Mouse (Mus musculus) neural tube, embryonic 11.5 days (tissue): ENCODE data around the gene Stn1. TPM values are rescaled to one million over a fixed set of nuclear protein-coding genes. Genes with fewer than 3 reads are reported as not detected.
A peak's percentile ranks its signal among the peaks of the same experiment; 100 is the strongest.

ENCODE experiments used
- ATAC-seq: fragments of 200-750 bp; cut with Nextera tagmentation; 2 replicates; pipeline ENCODE4 v1.8.0; 2017; ENCODE audit warnings: moderate number of reproducible peaks, mild to moderate bottlenecking, moderate TSS enrichment, moderate library complexity; ENCODE audit not compliant: insufficient read depth, low FRiP score, low TSS enrichment
- DNase-seq: peaks from one replicate; pipeline ENCODE4 v3.0.0-alpha.2; 2015; ENCODE audit warnings: low spot score
- H3K27ac ChIP-seq: fragments of 300-500 bp; sonication (generic); 2 replicates; pipeline ENCODE4 v1.5.1; 2014; ENCODE audit warnings: low read depth, mild to moderate bottlenecking, low read length
- H3K27me3 ChIP-seq: fragments of 300-500 bp; sonication (generic); 2 replicates; pipeline ENCODE4 v1.6.1; 2014; ENCODE audit warnings: mild to moderate bottlenecking, low read length, mixed read lengths; ENCODE audit not compliant: control insufficient read depth, insufficient read depth
- H3K36me3 ChIP-seq: fragments of 300-500 bp; sonication (generic); 2 replicates; pipeline ENCODE4 v1.6.1; 2014; ENCODE audit warnings: mild to moderate bottlenecking, low read length, moderate library complexity, mixed read lengths; ENCODE audit not compliant: control insufficient read depth, insufficient read depth
- H3K4me1 ChIP-seq: fragments of 300-500 bp; sonication (generic); 2 replicates; pipeline ENCODE4 v1.6.1; 2014; ENCODE audit warnings: low read length, mixed read lengths; ENCODE audit not compliant: control insufficient read depth, insufficient read depth
- H3K4me2 ChIP-seq: fragments of 300-500 bp; sonication (generic); 2 replicates; pipeline ENCODE4 v1.6.1; 2014; ENCODE audit warnings: low read depth, mild to moderate bottlenecking, moderate library complexity
- H3K4me3 ChIP-seq: fragments of 300-500 bp; sonication (generic); 2 replicates; pipeline ENCODE4 v1.5.1; 2014; ENCODE audit warnings: low read depth, low read length
- H3K9ac ChIP-seq: fragments of 300-500 bp; sonication (generic); 2 replicates; pipeline ENCODE4 v1.6.1; 2014; ENCODE audit warnings: mild to moderate bottlenecking, low read length
- H3K9me3 ChIP-seq: fragments of 300-500 bp; sonication (generic); 2 replicates; pipeline ENCODE4 v1.6.1; 2016; ENCODE audit warnings: low read length; ENCODE audit not compliant: control insufficient read depth
- WGBS: fragments of 180-500 bp; shearing (Covaris S2); extraction: QIAGEN DNeasy Blood & Tissue Kit; methylation state at CpG from one replicate; pipeline ENCODE4 v1.1.7; 2014; 5-methylcytosine and 5-hydroxymethylcytosine counted together
- polyA plus RNA-seq: library from polyadenylated mRNA; unstranded; fragments of >200 nt; fragmentation: Nextera tagmentation; extraction: Ambion mirVana; gene quantifications from 2 replicates; pipeline ENCODE4 v1.2.1, GENCODE M21; 2014

The Stn1 gene
- polyA plus RNA-seq, 1 experiment from 2014 or later = 56.7 TPM

- Histone ChIP-seq H3K36me3 (no peaks in the 10 kb centered on the region), H3K9ac (no peak overlapping the region), H3K9me3 (no peaks in the 10 kb centered on the region), H3K27ac (no peak overlapping the region), H3K4me1 (peaks cover 5% of the 10 kb centered on the region; the same call in 1 of the 2 replicates), H3K4me3 (no peak overlapping the region), H3K4me2 (no peak overlapping the region), H3K27me3 (no peaks in the 10 kb centered on the region)
- WGBS = 71% methylated on average over 5 of the region's 5 CpGs
- DNase-seq (no peak), ATAC-seq (no peak)
Observed at GRCm38 (mm10) chr19:47508771-47509281, 28.5 kb downstream of the Stn1 start.

DNA sequence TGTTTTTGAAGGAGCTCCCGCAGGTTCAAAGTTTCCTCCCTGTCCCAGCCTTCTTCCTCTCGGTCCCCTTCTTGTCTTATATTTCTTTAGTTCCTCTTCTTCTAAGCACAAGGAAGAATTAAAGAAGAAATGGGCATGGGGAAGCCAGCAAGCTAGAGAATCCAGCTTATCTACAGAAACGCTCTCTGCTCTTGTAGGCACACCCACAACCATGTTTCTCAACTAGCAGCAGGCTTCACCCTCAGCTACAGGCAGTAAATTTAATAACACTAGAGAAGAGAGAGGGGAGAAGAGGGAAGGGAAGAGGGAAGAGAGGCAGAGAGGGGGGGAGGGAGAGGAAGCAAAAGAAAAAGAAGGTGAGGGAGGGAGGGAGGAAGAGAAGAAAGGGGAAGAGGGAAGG lies 29.1 kb downstream of the Stn1 start:
- Histone ChIP-seq H3K27ac (no peak overlapping the region), H3K4me1 (peaks cover 5% of the 10 kb centered on the region; the same call in 1 of the 2 replicates), H3K36me3 (no peaks in the 10 kb centered on the region), H3K9ac (no peak overlapping the region; the same call in 1 of the 2 replicates), H3K27me3 (no peaks in the 10 kb centered on the region), H3K4me2 (no peak overlapping the region), H3K4me3 (no peak overlapping the region), H3K9me3 (no peaks in the 10 kb centered on the region)
- WGBS = 72% methylated on average over 3 of the region's 3 CpGs
- no peak for DNase-seq
- no peak for ATAC-seq

GRCm38 (mm10) chr19:47507128-47508121 lies 29.9 kb downstream of the Stn1 start:
- Histone ChIP-seq H3K9ac (no peak overlapping the region; the same call in 1 of the 2 replicates), H3K27me3 (no peaks in the 10 kb centered on the region), H3K4me1 (peaks cover 5% of the 10 kb centered on the region; the same call in 1 of the 2 replicates), H3K4me2 (no peak overlapping the region), H3K36me3 (no peaks in the 10 kb centered on the region), H3K4me3 (no peak overlapping the region), H3K27ac (no peak overlapping the region), H3K9me3 (no peaks in the 10 kb centered on the region)
- peak; percentile 49 for DNase-seq
- no peak for ATAC-seq
- WGBS = 66% methylated on average over 27 of the region's 27 CpGs

- ATAC-seq (no peak; the same call in 1 of the 2 replicates), DNase-seq (no peak)
- 61% methylated on average over 4 of the region's 4 CpGs for WGBS
- Histone ChIP-seq H3K9ac (no peak overlapping the region), H3K27ac (no peak overlapping the region), H3K4me2 (no peak overlapping the region), H3K36me3 (no peaks in the 10 kb centered on the region), H3K9me3 (no peaks in the 10 kb centered on the region), H3K4me3 (no peak overlapping the region), H3K27me3 (no peaks in the 10 kb centered on the region), H3K4me1 (no peaks in the 10 kb centered on the region)
Observed at GRCm38 (mm10) chr19:47503625-47504024, 33.7 kb downstream of the Stn1 start.

DNA sequence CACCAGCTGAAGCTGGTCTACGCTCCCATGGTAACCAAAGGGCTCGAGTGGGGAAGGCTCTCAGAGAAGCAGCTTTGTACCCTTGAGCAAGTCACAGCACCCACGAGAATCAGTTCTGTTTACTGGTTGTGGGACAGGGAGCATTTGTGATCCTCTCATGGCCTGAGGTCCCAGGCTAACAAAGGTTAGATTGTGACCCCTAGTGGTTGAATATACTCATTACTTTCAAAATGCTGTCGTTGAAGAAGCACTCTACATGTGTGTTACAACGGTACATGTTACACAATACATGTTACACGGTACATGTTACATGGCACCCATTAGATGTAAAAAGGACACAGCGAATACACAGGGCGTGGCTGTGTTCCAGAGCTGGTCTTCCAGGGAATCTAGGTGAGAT lies 34.7 kb downstream of the Stn1 start:
- Histone ChIP-seq H3K4me1 (no peaks in the 10 kb centered on the region), H3K9ac (no peak overlapping the region), H3K4me2 (no peak overlapping the region), H3K4me3 (no peak overlapping the region), H3K9me3 (no peaks in the 10 kb centered on the region), H3K27ac (no peak overlapping the region), H3K36me3 (no peaks in the 10 kb centered on the region), H3K27me3 (no peaks in the 10 kb centered on the region)
- DNase-seq (no peak), ATAC-seq (no peak)
- 77% methylated on average over 8 of the region's 8 CpGs for WGBS

DNA sequence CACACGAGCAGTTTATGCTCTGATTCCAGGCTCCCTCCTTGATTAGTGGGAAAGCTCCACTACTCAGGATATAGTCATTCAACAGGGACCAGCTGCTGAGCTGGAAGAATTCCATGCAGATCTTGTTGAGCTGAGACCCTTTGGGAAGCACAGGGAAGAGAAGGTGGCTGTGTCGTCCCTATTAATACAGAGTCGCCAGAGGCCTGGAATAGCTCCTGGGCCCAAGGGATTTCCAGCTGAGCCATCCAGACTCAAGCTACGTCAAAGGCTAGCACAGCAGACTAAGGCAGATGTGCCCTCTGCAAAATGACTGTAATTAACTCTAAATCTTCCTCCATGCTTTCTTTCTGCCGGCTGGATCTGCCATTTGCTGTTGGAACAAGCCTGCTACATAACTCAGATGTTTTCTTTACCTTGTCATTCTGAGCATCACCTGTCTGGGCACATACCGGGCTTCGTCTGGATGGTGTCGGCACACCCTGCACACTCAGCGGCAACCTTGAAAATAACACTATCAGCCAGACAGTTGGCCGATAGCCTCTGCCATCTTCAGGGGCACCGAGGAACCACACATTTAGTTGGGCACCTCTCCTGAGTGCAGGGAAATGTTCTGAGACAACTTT lies 36.8 kb downstream of the Stn1 start:
- no peak overlapping the region for H3K4me2 ChIP-seq
- 73% methylated on average over 11 of the region's 11 CpGs for WGBS
- H3K27ac ChIP-seq = no peak overlapping the region
- no peaks in the 10 kb centered on the region for H3K27me3 ChIP-seq
- H3K36me3 ChIP-seq = no peaks in the 10 kb centered on the region
- no peak for DNase-seq
- H3K4me3 ChIP-seq = no peak overlapping the region
- ATAC-seq = no peak
- no peaks in the 10 kb centered on the region for H3K4me1 ChIP-seq
- H3K9me3 ChIP-seq = no peaks in the 10 kb centered on the region
- no peak overlapping the region for H3K9ac ChIP-seq

DNA sequence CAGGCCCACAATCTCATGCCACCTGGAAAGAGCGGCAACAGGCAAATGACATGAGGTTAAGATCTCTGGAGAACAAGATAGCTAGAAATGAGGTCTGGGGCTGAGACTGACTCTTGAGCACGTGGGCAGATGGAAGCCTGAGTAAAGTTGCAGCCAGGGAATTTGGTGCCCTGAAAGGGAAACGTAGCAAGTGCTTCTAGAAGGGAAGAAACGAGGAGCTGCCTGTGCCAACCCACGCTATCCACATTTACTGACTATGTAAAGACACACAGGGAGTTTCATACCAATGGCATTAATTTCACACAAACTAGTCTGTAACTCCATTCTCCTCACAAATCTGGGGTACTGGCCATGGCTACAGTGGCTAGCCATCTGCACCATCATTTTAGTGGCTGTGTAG lies 37.5 kb downstream of the Stn1 start:
- Histone ChIP-seq H3K9me3 (no peaks in the 10 kb centered on the region), H3K4me3 (no peak overlapping the region), H3K4me1 (no peaks in the 10 kb centered on the region), H3K4me2 (no peak overlapping the region), H3K27ac (no peak overlapping the region), H3K27me3 (no peaks in the 10 kb centered on the region), H3K36me3 (no peaks in the 10 kb centered on the region), H3K9ac (no peak overlapping the region)
- no peak for ATAC-seq
- WGBS = 90% methylated on average over 5 of the region's 5 CpGs
- no peak for DNase-seq

DNA sequence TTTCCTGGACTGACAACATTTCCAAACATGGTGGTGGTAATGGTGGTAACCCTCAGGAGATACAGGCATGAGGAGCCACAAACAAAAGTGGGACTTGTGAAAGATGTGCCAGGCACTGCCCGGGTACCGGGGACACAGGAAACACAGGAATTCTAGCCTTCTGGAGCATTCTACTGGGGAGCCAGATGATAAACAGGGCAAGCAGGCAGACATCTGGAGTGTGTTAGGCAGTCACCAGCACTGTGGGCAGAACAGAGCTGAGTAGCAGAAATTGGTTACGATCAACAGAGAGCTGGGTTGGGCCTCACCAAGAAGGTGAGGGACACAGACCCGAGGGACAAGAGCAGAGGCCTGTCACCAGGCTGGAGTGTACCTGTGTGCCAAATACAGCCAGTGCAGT lies 38.4 kb downstream of the Stn1 start:
- Histone ChIP-seq H3K4me2 (no peak overlapping the region), H3K27ac (no peak overlapping the region), H3K4me1 (no peaks in the 10 kb centered on the region), H3K9ac (no peak overlapping the region), H3K36me3 (no peaks in the 10 kb centered on the region), H3K9me3 (no peaks in the 10 kb centered on the region), H3K4me3 (no peak overlapping the region), H3K27me3 (no peaks in the 10 kb centered on the region)
- WGBS = 64% methylated on average over 4 of the region's 4 CpGs
- DNase-seq (no peak), ATAC-seq (no peak)
